Mouse (Mus musculus) right cerebral cortex, adult 2 months (tissue): ENCODE measurements around the gene Trappc6a.

Experiments
- DNase-seq, 2 experiments: peaks; one replicate each; pipeline ENCODE4 v3.0.0; 2021 to 2022; ENCODE audit warnings: low spot score in 2 of 2

Gene Trappc6a

DNA sequence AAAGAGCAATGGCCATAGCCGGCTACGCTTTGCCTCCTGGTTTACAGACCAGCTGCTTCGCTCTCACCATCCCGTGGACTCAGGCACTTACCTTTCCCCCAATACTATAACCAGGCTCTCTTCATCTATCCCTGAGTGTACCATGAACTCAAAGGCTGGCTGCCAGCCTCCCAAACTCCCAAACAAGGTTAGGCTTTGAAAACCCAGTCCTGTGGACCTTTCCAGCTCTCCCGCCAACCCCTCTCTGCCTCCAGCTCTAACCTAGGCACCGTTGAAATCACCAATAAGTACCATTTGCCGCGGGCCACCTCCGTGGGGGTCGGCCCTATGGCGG, 53.2 kb downstream of the Trappc6a start:
- DNase-seq, result peak in 1 of 2 experiments; percentile 29

GRCm38 (mm10) chr7:19561765-19562642, 53.8 kb downstream of the Trappc6a start:
- DNase-seq, result peak; percentile 85 to 88

DNA sequence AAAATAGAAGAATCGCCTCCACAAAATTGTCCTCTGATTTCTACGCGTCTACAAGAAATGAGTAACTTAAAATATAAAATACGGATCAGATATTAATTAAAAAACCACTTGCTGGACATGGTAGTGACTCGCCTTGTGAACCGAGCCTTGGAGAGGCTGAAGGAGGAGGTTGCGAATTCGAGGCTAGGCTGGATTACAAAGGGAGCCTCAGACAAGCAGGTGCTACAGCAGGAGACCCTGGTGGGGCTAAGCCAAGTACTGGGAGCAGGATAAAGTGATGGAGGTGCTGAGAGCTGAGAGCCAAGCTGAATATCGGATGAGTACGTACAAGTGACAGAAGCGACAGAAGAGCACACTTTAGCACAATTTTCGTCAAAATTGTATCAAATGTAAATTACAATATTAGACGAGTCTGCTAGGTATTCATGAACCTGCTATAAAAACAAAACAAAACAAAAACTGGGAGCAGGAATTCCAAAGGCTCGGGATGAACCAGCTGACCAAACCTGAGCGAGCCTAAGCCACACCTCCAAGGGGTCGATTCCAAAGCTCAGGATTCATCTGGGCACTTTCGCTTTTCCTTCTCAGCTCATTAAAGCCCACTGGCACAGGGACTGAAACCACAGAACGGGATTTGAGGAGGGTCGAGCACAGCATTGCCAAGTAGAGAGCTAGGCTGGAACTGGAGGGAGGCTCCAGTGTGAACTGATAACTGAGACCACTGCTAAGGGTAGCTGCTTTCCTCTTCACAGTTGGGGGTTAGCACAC, 54.6 kb downstream of the Trappc6a start, which contains the start of gene Ppp1r37:
TSS of gene Ppp1r37 (minus strand) at position 434 of the 768 bp plus-strand sequence.
- peak in 1 of 2 experiments; percentile 21 for DNase-seq

DNA sequence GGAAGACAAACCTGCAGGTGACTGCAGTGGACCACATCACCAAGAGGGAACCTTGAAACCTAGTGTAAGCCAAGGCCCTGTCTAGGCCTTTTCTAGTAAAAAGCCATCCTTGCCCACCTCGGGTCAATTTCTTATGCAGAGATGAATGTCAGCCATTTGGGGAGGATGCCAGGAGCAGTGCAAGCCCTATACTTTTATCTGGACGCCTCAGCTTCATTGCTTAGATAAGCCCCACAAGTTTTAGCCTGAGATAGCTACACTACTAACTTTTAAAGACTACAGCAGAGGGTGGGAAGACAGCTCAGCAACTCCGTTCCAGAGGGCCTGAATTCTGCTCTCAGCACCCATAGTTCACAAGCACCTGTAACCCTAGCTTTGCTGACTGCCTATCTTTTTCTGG, 55.7 kb downstream of the Trappc6a start:
- no peak for DNase-seq

- no peak for DNase-seq
Measured at GRCm38 (mm10) chr7:19564455-19564854, 56.3 kb downstream of the Trappc6a start.
